Mouse (Mus musculus) midbrain, embryonic 14.5 days (tissue): Measurements from ENCODE around the gene Fbln2. TPM values are rescaled to one million over a fixed set of nuclear protein-coding genes. Genes with fewer than 3 reads are reported as not detected.
"Not testable (repeated sequence)": the region's sequence is repeated elsewhere in the genome, so short reads cannot be mapped to it uniquely, and the experiment has no call there.

ENCODE experiments used
- ATAC-seq: fragments of 200-750 bp; cut with Nextera tagmentation; 2 replicates; pipeline ENCODE4 v1.8.0; 2017; ENCODE audit warnings: moderate number of reproducible peaks, moderate library complexity; ENCODE audit not compliant: low FRiP score, low TSS enrichment
- DNase-seq: peaks from one replicate; pipeline ENCODE4 v3.0.0-alpha.2; 2015
- H3K27ac ChIP-seq: fragments of 300-500 bp; sonication (generic); replicated peaks from 2 replicates; pipeline ENCODE4 v1.5.1; 2014; ENCODE audit warnings: mild to moderate bottlenecking, low read depth, low read length, moderate library complexity
- H3K27me3 ChIP-seq: fragments of 300-500 bp; sonication (generic); 2 replicates; pipeline ENCODE4 v1.6.1; 2014; ENCODE audit warnings: low read length, control low read depth, mixed read lengths; ENCODE audit not compliant: control insufficient read depth, insufficient read depth
- H3K36me3 ChIP-seq: fragments of 300-500 bp; sonication (generic); 2 replicates; pipeline ENCODE4 v1.6.1; 2014; ENCODE audit warnings: low read length, control low read depth; ENCODE audit not compliant: control insufficient read depth, insufficient read depth
- H3K4me1 ChIP-seq: fragments of 300-500 bp; sonication (generic); 2 replicates; pipeline ENCODE4 v1.6.1; 2014; ENCODE audit warnings: mild to moderate bottlenecking, antibody characterized with exemption, low read length, control low read depth; ENCODE audit not compliant: control insufficient read depth, insufficient read depth
- H3K4me2 ChIP-seq: fragments of 300-500 bp; sonication (generic); 2 replicates; pipeline ENCODE4 v1.6.1; 2014; ENCODE audit warnings: mild to moderate bottlenecking, low read length, moderate library complexity
- H3K4me3 ChIP-seq: fragments of 300-500 bp; sonication (generic); replicated peaks from 2 replicates; pipeline ENCODE4 v1.5.1; 2014; ENCODE audit warnings: low read depth, low read length
- H3K9ac ChIP-seq: fragments of 300-500 bp; sonication (generic); replicated peaks from 2 replicates; pipeline ENCODE4 v1.6.1; 2014; ENCODE audit warnings: mild to moderate bottlenecking, low read length, moderate library complexity
- H3K9me3 ChIP-seq: fragments of 300-500 bp; sonication (generic); 2 replicates; pipeline ENCODE4 v1.6.1; 2016; ENCODE audit warnings: low read length, control low read depth, mixed read lengths; ENCODE audit not compliant: control insufficient read depth
- WGBS: fragments of 180-500 bp; shearing (Covaris S2); extraction: QIAGEN DNeasy Blood & Tissue Kit; methylation state at CpG from one replicate; pipeline ENCODE4 v1.1.7; 2014; 5-methylcytosine and 5-hydroxymethylcytosine counted together
- polyA plus RNA-seq: library from polyadenylated mRNA; unstranded; fragments of >200 nt; fragmentation: Nextera tagmentation; extraction: Ambion mirVana; gene quantifications from 2 replicates; pipeline ENCODE4 v1.2.1, GENCODE M21; 2014

The Fbln2 gene
- 4.8 and 12.0 TPM in 2 replicates for polyA plus RNA-seq

GRCm38 (mm10) chr6:91212155-91212554, at the start of gene Fbln2:
Fbln2 (plus strand) TSS chr6:91212455.
- not testable (repeated sequence) for H3K36me3 ChIP-seq, DNase-seq, ATAC-seq, H3K27ac ChIP-seq, H3K9me3 ChIP-seq, H3K27me3 ChIP-seq, H3K4me1 ChIP-seq
- peak within 1 kb of the TSS; percentile 24; the same call in 1 of the 2 replicates for H3K9ac ChIP-seq
- peak within 1 kb of the TSS; percentile 53 for H3K4me2 ChIP-seq
- H3K4me3 ChIP-seq, result peak within 1 kb of the TSS; percentile 25

DNA sequence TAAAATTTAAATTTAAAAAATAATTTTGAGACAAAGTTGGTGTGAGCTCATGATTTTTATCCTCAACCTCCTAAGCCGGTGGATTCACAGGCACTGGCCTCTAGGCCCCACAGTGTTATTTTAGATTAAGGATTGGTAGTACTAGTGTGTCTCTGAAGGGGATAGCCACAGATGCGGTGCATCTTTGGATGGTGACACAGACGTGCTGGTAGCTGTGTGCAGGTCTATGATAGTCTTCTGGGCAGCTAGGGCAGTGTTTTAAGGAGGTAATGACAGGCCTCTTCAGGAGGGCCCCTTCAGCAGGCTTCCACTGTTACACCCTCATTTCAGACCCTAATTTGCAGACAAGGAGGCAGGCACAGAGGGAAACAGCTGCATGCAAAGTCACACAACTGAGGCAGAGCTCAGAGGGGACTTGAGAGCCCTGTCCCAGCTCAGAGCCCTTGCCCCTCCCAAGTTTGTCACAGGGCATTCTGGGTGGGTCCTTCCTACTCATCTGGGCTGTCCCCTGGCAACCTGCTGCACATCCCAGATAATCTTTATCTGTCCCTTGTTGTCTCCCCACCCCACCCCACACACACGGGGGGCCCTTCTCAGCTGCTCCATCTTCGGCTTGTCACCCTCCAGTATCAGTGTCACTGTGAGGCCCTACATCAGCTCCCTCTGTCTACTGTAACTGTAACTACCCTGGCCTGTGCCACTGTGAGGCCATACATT, 48.9 kb upstream of the Fbln2 start:
- no peaks in the 10 kb centered on the region for H3K27me3 ChIP-seq
- H3K9me3 ChIP-seq, result no peaks in the 10 kb centered on the region
- no peak for DNase-seq
- 0 out of 2 replicates have a peak overlapping the region, but pooled peaks have one; percentile 20 for H3K27ac ChIP-seq
- H3K4me3 ChIP-seq, result no peak overlapping the region
- H3K9ac ChIP-seq, result no peak overlapping the region
- no peak for ATAC-seq
- H3K4me1 ChIP-seq, result peaks cover 26% of the 10 kb centered on the region
- 78% methylated on average over 5 of the region's 5 CpGs for WGBS
- H3K36me3 ChIP-seq, result peaks cover 3% of the 10 kb centered on the region; the same call in 1 of the 2 replicates
- no peak overlapping the region for H3K4me2 ChIP-seq

- ATAC-seq (no peak), DNase-seq (no peak)
- Histone ChIP-seq H3K27ac (peak overlapping the region; percentile 52), H3K9me3 (no peaks in the 10 kb centered on the region), H3K9ac (no peak overlapping the region), H3K4me3 (no peak overlapping the region), H3K27me3 (no peaks in the 10 kb centered on the region), H3K4me1 (peaks cover 13% of the 10 kb centered on the region), H3K4me2 (no peak overlapping the region), H3K36me3 (peaks cover 14% of the 10 kb centered on the region)
- 67% methylated on average over 2 of the region's 2 CpGs for WGBS
Measured at GRCm38 (mm10) chr6:91164584-91164983, 47.7 kb upstream of the Fbln2 start.

DNA sequence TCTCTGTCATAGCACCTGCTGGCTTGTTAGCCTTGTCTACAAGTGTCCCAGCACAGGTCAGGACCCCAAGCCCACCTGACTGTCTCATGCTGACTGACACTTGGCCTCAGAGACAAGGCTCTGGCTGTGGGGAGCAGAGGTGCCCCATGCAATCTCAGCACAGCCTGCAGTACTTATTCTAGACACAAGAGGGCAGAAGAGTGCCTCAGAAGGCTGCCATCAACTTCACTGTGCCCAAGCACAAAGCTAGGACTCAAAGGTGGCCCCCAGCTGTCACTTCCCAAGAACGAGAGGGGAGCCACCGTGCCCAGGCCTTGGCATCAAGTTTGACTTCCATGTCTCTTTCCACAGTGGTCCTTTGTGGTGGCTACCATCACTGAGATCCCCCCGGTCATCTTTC, 47.0 kb upstream of the Fbln2 start:
- peak overlapping the region; percentile 52; the same call in 1 of the 2 replicates for H3K27ac ChIP-seq
- no peaks in the 10 kb centered on the region for H3K9me3 ChIP-seq
- H3K4me3 ChIP-seq, result no peak overlapping the region
- DNase-seq, result peak; percentile 87
- H3K36me3 ChIP-seq, result peaks cover 15% of the 10 kb centered on the region
- no peak for ATAC-seq
- no peak overlapping the region for H3K4me2 ChIP-seq
- no peaks in the 10 kb centered on the region for H3K27me3 ChIP-seq
- 35% methylated on average over 3 of the region's 3 CpGs for WGBS
- H3K9ac ChIP-seq, result no peak overlapping the region
- H3K4me1 ChIP-seq, result peaks cover 9% of the 10 kb centered on the region

DNA sequence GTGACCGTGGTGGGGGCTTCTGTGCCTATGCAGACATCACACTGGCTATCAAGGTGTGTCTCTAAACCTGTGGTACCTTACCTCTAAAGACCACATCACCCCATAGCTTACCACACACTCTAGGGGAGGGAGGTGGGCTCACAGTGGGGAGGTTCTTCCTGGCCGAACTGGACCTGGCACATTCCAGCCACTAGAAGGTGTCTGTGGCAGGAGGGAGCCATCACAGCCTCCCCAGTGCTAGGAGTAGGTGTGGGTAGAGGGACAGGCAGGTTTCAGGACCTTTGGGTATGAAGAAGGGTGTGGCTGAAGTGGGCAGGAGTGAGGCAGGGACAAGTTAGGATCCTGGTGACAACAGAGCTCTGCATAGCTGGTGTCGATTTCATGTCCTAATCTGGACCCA, 44.4 kb upstream of the Fbln2 start:
- H3K9ac ChIP-seq, result no peak overlapping the region
- no peak for ATAC-seq
- H3K9me3 ChIP-seq, result no peaks in the 10 kb centered on the region
- H3K4me1 ChIP-seq, result no peaks in the 10 kb centered on the region
- H3K27me3 ChIP-seq, result no peaks in the 10 kb centered on the region
- H3K27ac ChIP-seq, result no peak overlapping the region
- no peak for DNase-seq
- H3K36me3 ChIP-seq, result peaks cover 34% of the 10 kb centered on the region
- no peak overlapping the region for H3K4me3 ChIP-seq
- no peak overlapping the region for H3K4me2 ChIP-seq
- 66% methylated on average over 3 of the region's 3 CpGs for WGBS

DNA sequence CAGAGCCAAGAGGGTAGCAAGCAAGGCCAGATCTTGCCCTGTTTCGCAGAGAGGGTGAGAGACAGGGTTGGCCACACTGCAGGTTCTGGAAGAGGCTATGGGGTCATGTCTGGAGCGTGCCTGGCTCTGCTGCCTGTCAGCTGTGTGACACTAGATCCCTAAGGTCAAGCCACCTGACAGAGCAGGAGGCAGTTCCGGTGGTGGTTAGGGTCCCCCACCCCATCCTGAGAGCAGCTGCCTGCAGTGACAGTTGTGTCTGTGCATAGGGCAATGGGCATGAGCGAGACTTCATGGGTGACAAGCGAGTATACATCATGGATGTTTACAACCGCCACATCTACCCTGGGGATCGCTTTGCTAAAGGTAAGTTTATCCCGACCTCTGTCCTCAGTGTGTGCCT, 43.1 kb upstream of the Fbln2 start:
- Histone ChIP-seq H3K9me3 (no peaks in the 10 kb centered on the region), H3K4me3 (no peak overlapping the region), H3K27me3 (no peaks in the 10 kb centered on the region), H3K27ac (no peak overlapping the region), H3K4me2 (no peak overlapping the region), H3K4me1 (no peaks in the 10 kb centered on the region), H3K9ac (no peak overlapping the region), H3K36me3 (peaks cover 43% of the 10 kb centered on the region)
- ATAC-seq (no peak), DNase-seq (no peak)
- WGBS, result 95% methylated on average over 8 of the region's 8 CpGs

- H3K4me3 ChIP-seq, result no peak overlapping the region
- peaks cover 46% of the 10 kb centered on the region for H3K36me3 ChIP-seq
- H3K27ac ChIP-seq, result no peak overlapping the region
- ATAC-seq (no peak), DNase-seq (no peak)
- WGBS, result 80% methylated on average over 3 of the region's 3 CpGs
- no peaks in the 10 kb centered on the region for H3K27me3 ChIP-seq
- no peak overlapping the region for H3K9ac ChIP-seq
- no peaks in the 10 kb centered on the region for H3K9me3 ChIP-seq
- no peaks in the 10 kb centered on the region for H3K4me1 ChIP-seq
- H3K4me2 ChIP-seq, result no peak overlapping the region
Measured at GRCm38 (mm10) chr6:91171396-91171895, 40.8 kb upstream of the Fbln2 start.

DNA sequence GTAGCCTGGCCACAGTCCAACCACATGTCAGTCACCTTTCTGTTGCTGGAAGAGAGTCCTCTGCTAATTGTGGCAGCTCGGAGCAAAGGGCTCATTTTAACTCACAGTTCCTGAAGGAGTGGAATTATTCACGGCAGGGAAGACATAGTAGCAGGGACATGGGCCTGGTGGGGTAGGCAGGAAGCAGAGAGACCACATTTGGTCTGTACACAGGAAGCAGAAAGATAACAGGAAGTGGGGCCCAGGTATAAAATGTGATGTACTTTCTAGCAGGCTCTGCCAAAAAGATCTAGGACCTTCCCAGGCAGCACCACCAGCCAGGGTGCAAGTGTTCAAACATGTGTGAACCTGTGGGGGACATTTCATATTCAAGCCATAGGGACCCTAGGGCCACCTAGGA, 39.9 kb upstream of the Fbln2 start:
- H3K9me3 ChIP-seq, result no peaks in the 10 kb centered on the region
- H3K4me2 ChIP-seq, result no peak overlapping the region
- H3K9ac ChIP-seq, result no peak overlapping the region
- H3K36me3 ChIP-seq, result peaks cover 46% of the 10 kb centered on the region
- ATAC-seq (no peak), DNase-seq (no peak)
- no peak overlapping the region for H3K4me3 ChIP-seq
- H3K27me3 ChIP-seq, result no peaks in the 10 kb centered on the region
- H3K4me1 ChIP-seq, result no peaks in the 10 kb centered on the region
- no peak overlapping the region for H3K27ac ChIP-seq
- WGBS, result 82% methylated on average over 2 of the region's 2 CpGs
